Mouse (Mus musculus) bone marrow, adult 2 months (tissue): ENCODE results near the gene Tubb4a. TPM values are rescaled to one million over a fixed set of nuclear protein-coding genes. Genes with fewer than 3 reads are reported as not detected.

Experiments
- H3K27ac ChIP-seq: fragments of 200-500 bp; 2 replicates; pipeline ENCODE4 v1.5.1; 2012; ENCODE audit warnings: low read depth, mild to moderate bottlenecking, control low read depth, inconsistent platforms, low read length; ENCODE audit not compliant: control insufficient read depth, poor library complexity, insufficient read depth
- H3K4me1 ChIP-seq: fragments of 200-500 bp; 2 replicates; pipeline ENCODE4 v1.6.1; 2011; ENCODE audit warnings: low read length; ENCODE audit not compliant: control insufficient read depth, insufficient read depth
- H3K4me3 ChIP-seq: fragments of 200-500 bp; replicated peaks from 2 replicates; pipeline ENCODE3; 2011; ENCODE audit warnings: mild to moderate bottlenecking, low read depth, low read length, control low read depth; ENCODE audit not compliant: control insufficient read depth
- CTCF ChIP-seq: fragments of 200-500 bp; IDR thresholded peaks from 2 replicates; pipeline ENCODE4 v1.5.1; 2011; ENCODE audit warnings: low read length, control low read depth; ENCODE audit not compliant: control insufficient read depth, insufficient read depth
- POLR2A ChIP-seq: fragments of 200-500 bp; IDR thresholded peaks from 2 replicates; pipeline ENCODE4 v1.6.1; 2011; ENCODE audit warnings: low read depth, mild to moderate bottlenecking, control low read depth, low read length, borderline replicate concordance; ENCODE audit not compliant: control insufficient read depth
- whole genome bisulfite sequencing: fragments of 180-500 bp; shearing (Covaris S2); methylation state at CpG from one replicate; pipeline ENCODE4 v1.1.7; 2018; 5-methylcytosine and 5-hydroxymethylcytosine counted together
- polyA plus RNA-seq: library from polyadenylated mRNA; stranded (reverse); fragments of >200 nt; gene quantifications from 2 replicates; pipeline ENCODE4 v1.2.4, GENCODE M21; 2011; ENCODE audit warnings: low replicate concordance; ENCODE audit not compliant: missing spikeins, insufficient read depth, insufficient read length

Gene Tubb4a
- polyA plus RNA-seq, 1 experiment, result 0.90 TPM

GRCm38 (mm10) chr17:57070699-57071098, 16.9 kb downstream of the Tubb4a start:
- Histone ChIP-seq H3K4me1 (no peaks in the 10 kb centered on the region), H3K27ac (no peak overlapping the region), H3K4me3 (no peak overlapping the region)
- WGBS, result 79% methylated on average over 11 of the region's 11 CpGs
- TF ChIP-seq CTCF (no peak), POLR2A (no peak)

- no peak overlapping the region for H3K27ac ChIP-seq
- no peak overlapping the region for H3K4me3 ChIP-seq
Observed at GRCm38 (mm10) chr17:57070272-57070671, 17.3 kb downstream of the Tubb4a start.

GRCm38 (mm10) chr17:57066908-57067307, 20.7 kb downstream of the Tubb4a start:
- WGBS, result 71% methylated on average over 5 of the region's 5 CpGs
- Histone ChIP-seq H3K4me1 (no peaks in the 10 kb centered on the region), H3K27ac (no peak overlapping the region), H3K4me3 (no peak overlapping the region)
- TF ChIP-seq CTCF, result no peak
- no peak for TF ChIP-seq POLR2A

More at GRCm38 (mm10) chr17:57070272-57070671, 17.3 kb downstream of the Tubb4a start:
- no peak for TF ChIP-seq POLR2A
- TF ChIP-seq CTCF, result no peak
- 73% methylated on average over 9 of the region's 9 CpGs for WGBS
- H3K4me1 ChIP-seq, result no peaks in the 10 kb centered on the region

- TF ChIP-seq CTCF (no peak), POLR2A (no peak)
- H3K4me1 ChIP-seq, result peaks cover 3% of the 10 kb centered on the region; the same call in 1 of the 2 replicates
- no peak overlapping the region for H3K4me3 ChIP-seq
- WGBS, result 79% methylated on average over 8 of the region's 8 CpGs
- H3K27ac ChIP-seq, result no peak overlapping the region
Observed at GRCm38 (mm10) chr17:57063031-57063430, 24.6 kb downstream of the Tubb4a start.

- H3K4me1 ChIP-seq, result peaks cover 3% of the 10 kb centered on the region; the same call in 1 of the 2 replicates
- H3K27ac ChIP-seq, result no peak overlapping the region
- TF ChIP-seq CTCF (no peak), POLR2A (no peak)
- H3K4me3 ChIP-seq, result no peak overlapping the region
- WGBS, result 8% methylated on average over 22 of the region's 22 CpGs
Observed at GRCm38 (mm10) chr17:57062548-57062947, 25.0 kb downstream of the Tubb4a start.

GRCm38 (mm10) chr17:57062011-57062521, 25.5 kb downstream of the Tubb4a start:
- Histone ChIP-seq H3K4me3 (no peak overlapping the region), H3K4me1 (peaks cover 3% of the 10 kb centered on the region; the same call in 1 of the 2 replicates), H3K27ac (no peak overlapping the region)
- under 1% methylated on average over 39 of the region's 39 CpGs for WGBS
- no peak for TF ChIP-seq CTCF

- no peak overlapping the region for H3K27ac ChIP-seq
- peaks cover 3% of the 10 kb centered on the region; the same call in 1 of the 2 replicates for H3K4me1 ChIP-seq
- 49% methylated on average over 10 of the region's 10 CpGs for WGBS
- TF ChIP-seq POLR2A, result no peak
- H3K4me3 ChIP-seq, result no peak overlapping the region
Observed at GRCm38 (mm10) chr17:57061069-57061468, 26.5 kb downstream of the Tubb4a start.

- TF ChIP-seq CTCF, result peak; percentile 55
- no peak for TF ChIP-seq POLR2A
- Histone ChIP-seq H3K4me3 (peak overlapping the region; percentile 64), H3K27ac (peak overlapping the region; percentile 74; the same call in 1 of the 2 replicates), H3K4me1 (peaks cover 3% of the 10 kb centered on the region; the same call in 1 of the 2 replicates)
- under 1% methylated on average over 44 of the region's 44 CpGs for whole genome bisulfite sequencing
Observed at GRCm38 (mm10) chr17:57060231-57060801, 27.3 kb downstream of the Tubb4a start.
